Mouse (Mus musculus): Measurements from ENCODE around the gene Gm13089.
"Not testable (repeated sequence)": the region's sequence is repeated elsewhere in the genome, so short reads cannot be mapped to it uniquely, and the experiment has no call there.

Gm13089 gene

GRCm38 (mm10) chr4:143702611-143703010 is at the start of gene Gm13089:
Gene Gm13089 (minus strand): TSS chr4:143702711.
- no peak for DNase-seq (ENCODE audit: extremely low spot score, low read depth, low spot score)

GRCm38 (mm10) chr4:143719155-143719554 is 16.6 kb upstream of the Gm13089 start, which contains the start of gene Gm13078:
Gene Gm13078 (plus strand): TSS chr4:143719455.
- DNase-seq (ENCODE audit: extremely low spot score, low read depth, low spot score) = no peak

- not testable (repeated sequence) for DNase-seq (ENCODE audit: extremely low spot score, low read depth, low spot score)
These were observed 45.4 kb downstream of the Gm13089 start, which contains the start of gene Gm13088 for GRCm38 (mm10) chr4:143657146-143657545. Gene Gm13088 (minus strand): TSS chr4:143657246.
